Mouse (Mus musculus): ENCODE measurements around the gene Dph1.

GRCm38 (mm10) chr11:75224062-75224461 lies 33.0 kb upstream of the Dph1 start:
- TF ChIP-seq CTCF (IDR thresholded peaks at IDR 0.05; ENCODE audit: low read depth, low read length) (no peak), POLR2A (IDR thresholded peaks at IDR 0.05; ENCODE audit: borderline replicate concordance, low read depth, low read length) (no peak)

All from bone marrow macrophage, adult 2 months (primary cell).